Mouse (Mus musculus): ENCODE measurements around the gene Synj2. TPM values are rescaled to one million over a fixed set of nuclear protein-coding genes. Genes with fewer than 3 reads are reported as not detected.

Gene Synj2
- polyA plus RNA-seq, 1 experiment = 1.6 TPM

DNA sequence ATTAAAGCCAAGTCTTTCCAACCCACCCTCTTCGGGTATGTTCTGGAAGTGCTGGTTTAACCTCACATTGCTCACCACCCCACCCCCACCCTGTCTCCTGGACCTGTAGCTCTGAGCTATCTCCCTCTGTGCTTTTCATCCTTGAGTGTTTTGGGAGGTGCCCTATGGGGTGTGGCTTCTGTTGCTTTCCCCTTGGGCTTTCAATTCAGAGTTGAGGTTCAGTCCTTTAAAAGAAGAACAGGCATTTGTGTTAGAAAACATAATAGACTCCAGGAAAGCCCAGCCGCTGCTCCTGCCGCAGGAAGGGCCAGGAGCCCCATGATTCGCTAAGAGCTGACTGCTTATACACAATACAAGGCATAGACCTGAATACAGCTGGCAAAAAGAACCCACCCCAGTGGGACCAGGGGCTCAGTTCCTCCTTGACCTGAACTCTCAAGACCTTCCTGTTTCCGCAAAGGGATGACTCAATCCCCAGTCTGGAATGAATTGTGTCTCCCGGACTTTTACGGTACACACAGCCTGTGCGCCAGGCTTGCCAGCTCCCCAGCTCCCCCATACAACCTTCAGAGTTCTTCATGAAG, 36.9 kb downstream of the Synj2 start:
- H3K4me3 ChIP-seq (ENCODE audit: extremely low read depth, insufficient read depth, insufficient read length) = no peak overlapping the region
- no peaks in the 10 kb centered on the region for H3K36me3 ChIP-seq (ENCODE audit: control insufficient read depth, insufficient read depth, low read length)
- H3K27ac ChIP-seq (ENCODE audit: insufficient read depth, low read length) = peak overlapping the region; percentile 45; the same call in 1 of the 2 replicates
- no peaks in the 10 kb centered on the region for H3K27me3 ChIP-seq (ENCODE audit: control insufficient read depth, insufficient read depth, low read length)
- H3K4me1 ChIP-seq (ENCODE audit: control insufficient read depth, insufficient read depth, insufficient read length) = peaks cover 2% of the 10 kb centered on the region; the same call in 1 of the 2 replicates
- DNase-seq (ENCODE audit: low read depth in 1 of 2, low spot score in 2 of 2) = no peak
- WGBS = 69% methylated on average over 8 of the region's 8 CpGs
- TF ChIP-seq POLR2A (IDR thresholded peaks at IDR 0.05; ENCODE audit: low read depth, low read length) (no peak), CTCF (IDR thresholded peaks at IDR 0.05; ENCODE audit: extremely low read depth, insufficient read depth, insufficient read length, insufficient replicate concordance) (no peak)

DNA sequence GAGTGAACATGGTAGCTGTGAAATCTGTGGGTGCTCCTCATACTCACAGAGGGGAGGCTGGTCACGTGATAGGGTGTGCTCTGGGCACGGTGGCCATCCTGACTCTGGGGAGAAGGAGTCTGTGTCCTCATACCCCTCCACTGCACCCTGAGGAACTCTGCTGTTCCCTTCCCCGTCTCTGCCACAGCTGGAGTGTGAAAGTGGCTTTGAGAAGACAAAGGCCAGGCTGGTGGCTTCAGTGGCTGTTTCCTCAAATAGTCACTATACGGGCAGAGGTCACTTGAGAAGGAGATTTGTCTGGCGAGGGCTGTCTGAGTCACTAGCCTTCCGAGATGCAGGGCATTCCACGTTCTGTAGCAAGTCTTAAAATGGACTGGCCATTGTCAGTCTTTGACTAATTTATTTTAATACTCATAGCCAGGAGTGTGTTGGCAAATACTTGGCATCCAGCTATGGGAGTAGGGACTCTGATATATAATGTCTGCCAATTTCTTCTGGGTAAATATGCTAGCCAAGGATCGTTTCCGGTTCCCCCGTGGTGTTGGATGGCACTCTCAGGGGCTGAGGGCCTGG, 37.5 kb downstream of the Synj2 start:
- Histone ChIP-seq H3K4me3 (ENCODE audit: extremely low read depth, insufficient read depth, insufficient read length) (no peak overlapping the region), H3K4me1 (ENCODE audit: control insufficient read depth, insufficient read depth, insufficient read length) (peaks cover 2% of the 10 kb centered on the region; the same call in 1 of the 2 replicates), H3K27me3 (ENCODE audit: control insufficient read depth, insufficient read depth, low read length) (no peaks in the 10 kb centered on the region), H3K27ac (ENCODE audit: insufficient read depth, low read length) (peak overlapping the region; percentile 45; the same call in 1 of the 2 replicates), H3K36me3 (ENCODE audit: control insufficient read depth, insufficient read depth, low read length) (no peaks in the 10 kb centered on the region)
- WGBS = 73% methylated on average over 10 of the region's 10 CpGs
- no peak for DNase-seq (ENCODE audit: low read depth in 1 of 2, low spot score in 2 of 2)
- TF ChIP-seq POLR2A (IDR thresholded peaks at IDR 0.05; ENCODE audit: low read depth, low read length) (no peak), CTCF (IDR thresholded peaks at IDR 0.05; ENCODE audit: extremely low read depth, insufficient read depth, insufficient read length, insufficient replicate concordance) (no peak)

- 44% methylated on average over 6 of the region's 6 CpGs for WGBS
- no peaks in the 10 kb centered on the region for H3K27me3 ChIP-seq (ENCODE audit: control insufficient read depth, insufficient read depth, low read length)
- no peaks in the 10 kb centered on the region; the same call in 1 of the 2 replicates for H3K4me1 ChIP-seq (ENCODE audit: control insufficient read depth, insufficient read depth, insufficient read length)
- no peak for TF ChIP-seq POLR2A (IDR thresholded peaks at IDR 0.05; ENCODE audit: low read depth, low read length)
- TF ChIP-seq CTCF (IDR thresholded peaks at IDR 0.05; ENCODE audit: extremely low read depth, insufficient read depth, insufficient read length, insufficient replicate concordance) = peak; percentile 41; the same call in 1 of the 2 replicates
- DNase-seq (ENCODE audit: low read depth in 1 of 2, low spot score in 2 of 2) = no peak
- no peak overlapping the region for H3K4me3 ChIP-seq (ENCODE audit: extremely low read depth, insufficient read depth, insufficient read length)
- H3K27ac ChIP-seq (ENCODE audit: insufficient read depth, low read length) = no peak overlapping the region
- no peaks in the 10 kb centered on the region for H3K36me3 ChIP-seq (ENCODE audit: control insufficient read depth, insufficient read depth, low read length)
Measured at GRCm38 (mm10) chr17:5980860-5981259, 39.8 kb downstream of the Synj2 start.

- H3K36me3 ChIP-seq (ENCODE audit: control insufficient read depth, insufficient read depth, low read length) = no peaks in the 10 kb centered on the region
- no peak overlapping the region for H3K4me3 ChIP-seq (ENCODE audit: extremely low read depth, insufficient read depth, insufficient read length)
- H3K27ac ChIP-seq (ENCODE audit: insufficient read depth, low read length) = no peak overlapping the region
- TF ChIP-seq CTCF (IDR thresholded peaks at IDR 0.05; ENCODE audit: extremely low read depth, insufficient read depth, insufficient read length, insufficient replicate concordance) = no peak
- no peaks in the 10 kb centered on the region; the same call in 1 of the 2 replicates for H3K4me1 ChIP-seq (ENCODE audit: control insufficient read depth, insufficient read depth, insufficient read length)
- no peaks in the 10 kb centered on the region for H3K27me3 ChIP-seq (ENCODE audit: control insufficient read depth, insufficient read depth, low read length)
- no peak for DNase-seq (ENCODE audit: low read depth in 1 of 2, low spot score in 2 of 2)
- WGBS = 79% methylated on average over 6 of the region's 6 CpGs
Measured at GRCm38 (mm10) chr17:5983150-5983549, 42.1 kb downstream of the Synj2 start.

- Histone ChIP-seq H3K4me3 (ENCODE audit: extremely low read depth, insufficient read depth, insufficient read length) (no peak overlapping the region), H3K4me1 (ENCODE audit: control insufficient read depth, insufficient read depth, insufficient read length) (no peaks in the 10 kb centered on the region), H3K36me3 (ENCODE audit: control insufficient read depth, insufficient read depth, low read length) (no peaks in the 10 kb centered on the region), H3K27me3 (ENCODE audit: control insufficient read depth, insufficient read depth, low read length) (no peaks in the 10 kb centered on the region), H3K27ac (ENCODE audit: insufficient read depth, low read length) (no peak overlapping the region)
- WGBS = 88% methylated on average over 6 of the region's 6 CpGs
- TF ChIP-seq CTCF (IDR thresholded peaks at IDR 0.05; ENCODE audit: extremely low read depth, insufficient read depth, insufficient read length, insufficient replicate concordance) (no peak), POLR2A (IDR thresholded peaks at IDR 0.05; ENCODE audit: low read depth, low read length) (no peak)
- DNase-seq (ENCODE audit: low read depth in 1 of 2, low spot score in 2 of 2) = no peak
Measured at GRCm38 (mm10) chr17:5983901-5984300, 42.8 kb downstream of the Synj2 start.

DNA sequence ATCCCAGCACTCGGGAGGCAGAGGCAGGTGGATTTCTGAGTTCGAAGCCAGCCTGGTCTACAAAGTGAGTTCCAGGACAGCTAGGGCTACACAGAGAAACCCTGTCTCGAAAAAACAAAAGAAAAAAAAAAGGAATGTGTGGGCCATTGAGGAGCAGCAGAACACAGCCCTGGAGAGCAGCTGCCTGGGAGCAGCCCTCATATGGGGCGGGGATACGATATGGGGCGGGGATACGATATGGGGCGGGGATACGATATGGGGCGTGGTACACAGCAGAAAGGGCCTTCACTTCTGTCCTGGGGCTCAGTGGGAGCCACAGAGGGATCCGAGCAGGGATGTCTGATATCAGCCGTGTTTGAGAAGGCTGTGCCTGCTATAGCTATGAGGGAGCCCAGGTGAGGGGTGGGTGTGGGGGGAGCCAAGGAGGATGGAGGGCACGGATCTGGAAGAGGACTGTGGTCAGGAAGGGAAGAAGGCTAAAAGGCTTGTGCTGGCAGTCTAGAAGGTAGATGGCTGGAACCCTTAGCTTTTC, 43.7 kb downstream of the Synj2 start:
- Histone ChIP-seq H3K36me3 (ENCODE audit: control insufficient read depth, insufficient read depth, low read length) (no peaks in the 10 kb centered on the region), H3K4me1 (ENCODE audit: control insufficient read depth, insufficient read depth, insufficient read length) (no peaks in the 10 kb centered on the region), H3K4me3 (ENCODE audit: extremely low read depth, insufficient read depth, insufficient read length) (no peak overlapping the region), H3K27ac (ENCODE audit: insufficient read depth, low read length) (no peak overlapping the region), H3K27me3 (ENCODE audit: control insufficient read depth, insufficient read depth, low read length) (no peaks in the 10 kb centered on the region)
- 86% methylated on average over 13 of the region's 13 CpGs for WGBS
- TF ChIP-seq POLR2A (IDR thresholded peaks at IDR 0.05; ENCODE audit: low read depth, low read length) = no peak
- no peak for TF ChIP-seq CTCF (IDR thresholded peaks at IDR 0.05; ENCODE audit: extremely low read depth, insufficient read depth, insufficient read length, insufficient replicate concordance)
- DNase-seq (ENCODE audit: low read depth in 1 of 2, low spot score in 2 of 2) = no peak

DNA sequence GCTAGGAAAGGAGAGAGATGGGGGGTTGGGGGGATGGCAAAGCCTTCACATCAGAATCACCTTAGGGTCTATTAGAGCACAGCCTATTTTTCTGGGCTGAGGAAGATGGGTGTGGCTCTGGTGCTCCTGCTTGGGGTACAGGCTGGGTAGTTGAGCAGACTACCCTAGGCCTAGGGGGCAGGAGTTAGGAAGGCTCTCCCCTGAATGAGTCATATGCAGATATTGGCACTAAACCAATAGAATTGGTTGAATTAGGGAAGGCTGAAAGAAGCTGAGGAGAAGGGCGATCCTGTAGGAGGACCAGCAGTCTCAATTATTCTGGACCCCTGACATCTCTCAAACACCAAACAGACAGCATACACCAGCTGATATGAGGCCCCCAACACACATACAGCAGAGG, 44.2 kb downstream of the Synj2 start:
- Histone ChIP-seq H3K4me1 (ENCODE audit: control insufficient read depth, insufficient read depth, insufficient read length) (no peaks in the 10 kb centered on the region), H3K4me3 (ENCODE audit: extremely low read depth, insufficient read depth, insufficient read length) (no peak overlapping the region), H3K36me3 (ENCODE audit: control insufficient read depth, insufficient read depth, low read length) (no peaks in the 10 kb centered on the region), H3K27ac (ENCODE audit: insufficient read depth, low read length) (no peak overlapping the region), H3K27me3 (ENCODE audit: control insufficient read depth, insufficient read depth, low read length) (no peaks in the 10 kb centered on the region)
- WGBS = 84% methylated on average over 1 of the region's 1 CpGs
- DNase-seq (ENCODE audit: low read depth in 1 of 2, low spot score in 2 of 2) = no peak
- TF ChIP-seq CTCF (IDR thresholded peaks at IDR 0.05; ENCODE audit: extremely low read depth, insufficient read depth, insufficient read length, insufficient replicate concordance) (no peak), POLR2A (IDR thresholded peaks at IDR 0.05; ENCODE audit: low read depth, low read length) (no peak)
